15 mouse cellular contexts compared by ENCODE assay signal in genomic region chr7:121446281-121446680, GRCm38 (mm10). TPM values are rescaled to one million over a fixed set of nuclear protein-coding genes. Genes with fewer than 3 reads are reported as not detected.
DNase-seq lines count a peak whose midpoint lies in the region; ATAC-seq lines count a peak whose summit lies in the region.
"Had no signal": no experiment of that assay in that cellular context is flagged by ENCODE, and none has a peak within 500 bp of the region (broad histone marks: within the 10 kb centered on the region; RNA-seq: fewer than 3 reads in every experiment).

No protein-coding gene starts in this region.

- peak; percentile 24 for DNase-seq in layer of hippocampus, adult 9-11 months
- no peak for DNase-seq in layer of hippocampus, postnatal 25 days (ENCODE audit: extremely low spot score in 1 of 2, low spot score in 1 of 2)
- DNase-seq in c-Kit-positive CD71-negative TER-119-negative erythroid progenitor cells, embryonic 14.5 days (ENCODE audit: low read depth) = peak; percentile 10
- peak; percentile 20 for DNase-seq in lung, postnatal 14 days
- DNase-seq in spleen, adult 12 weeks (ENCODE audit: low spot score) = peak; percentile 11
- no peak for DNase-seq in thymus, postnatal 4 days
- DNase-seq: adrenal gland, postnatal 14 days; cerebellum, postnatal 14 days; gastrocnemius, postnatal 14 days; kidney, adult 11 months; kidney, postnatal 14 days; liver, embryonic 13.5 days; right cerebral cortex, adult 18-20 months had no signal

- ATAC-seq in erythroid progenitor cell, adult 5-6 weeks (replicated peaks; ENCODE audit: low FRiP score, poor library complexity, severe bottlenecking) = no peak
- no peak for ATAC-seq in frontal cortex, adult (ENCODE audit: low TSS enrichment)

RNA-seq across cellular contexts. Expression of gene Hs3st2, which starts 54.6 kb away (rescaled TPM):
- 10 to 100 TPM; 10.7 to 11.3 TPM for total RNA-seq in layer of hippocampus, postnatal 25 days (2021)
- not detected in 2 replicates for total RNA-seq in erythroid progenitor cell, adult 5-6 weeks (2015; ENCODE audit: low replicate concordance)
- not detected in 2 replicates for total RNA-seq in erythroid progenitor cell, adult 5-6 weeks (2017; ENCODE audit: low replicate concordance)
- total RNA-seq: gastrocnemius, postnatal 14 days had no signal

Comparison
In these comparisons a context has a peak if more than half of its experiments do, and no peak if none do; other contexts are left out.
1. DNase-seq: peak in layer of hippocampus, adult 9-11 months (single experiment), c-Kit-positive CD71-negative TER-119-negative erythroid progenitor cells, embryonic 14.5 days (single experiment), lung, postnatal 14 days (single experiment) and spleen, adult 12 weeks (single experiment); none in layer of hippocampus, postnatal 25 days (0 of 2) and thymus, postnatal 4 days (single experiment).
2. RNA of gene Hs3st2, which starts 54.6 kb away (total RNA-seq): 10.7 to 11.3 TPM in layer of hippocampus, postnatal 25 days; not detected in erythroid progenitor cell, adult 5-6 weeks; every median in the first group is over 10 times any median in the second.